Mouse (Mus musculus): ENCODE data around the gene Hist1h2bp. TPM values are rescaled to one million over a fixed set of nuclear protein-coding genes. Genes with fewer than 3 reads are reported as not detected.
A peak's percentile ranks its signal among the peaks of the same experiment; 100 is the strongest.

The Hist1h2bp gene
- 10 to 100 TPM in 1 of 2 experiments, 1 to 10 TPM in 1; 5.0 to 13.2 TPM for total RNA-seq (2021)

GRCm38 (mm10) chr13:21786899-21787629 lies at the start of gene Hist1h2bp, which contains the start of gene Hist1h2an:
Gene Hist1h2bp, plus strand, starts transcription at chr13:21787461.
Gene Hist1h2an, minus strand, starts transcription at chr13:21787218.
- peak; percentile 61 to 62 for DNase-seq (ENCODE audit: extremely low spot score in 1 of 2, low spot score in 1 of 2)

- no peak for DNase-seq (ENCODE audit: extremely low spot score in 1 of 2, low spot score in 1 of 2)
These were observed 42.3 kb upstream of the Hist1h2bp start for GRCm38 (mm10) chr13:21745006-21745405.

- DNase-seq (ENCODE audit: extremely low spot score in 1 of 2, low spot score in 1 of 2): no peak
These were observed 37.7 kb upstream of the Hist1h2bp start for GRCm38 (mm10) chr13:21749387-21750158.

- DNase-seq (ENCODE audit: extremely low spot score in 1 of 2, low spot score in 1 of 2): peak; percentile 90 to 91
These were observed 36.9 kb upstream of the Hist1h2bp start, which contains the start of gene Hist1h4k for GRCm38 (mm10) chr13:21750159-21751017. Gene Hist1h4k, minus strand, starts transcription at chr13:21750505.

GRCm38 (mm10) chr13:21751417-21751816 lies 35.8 kb upstream of the Hist1h2bp start:
- no peak for DNase-seq (ENCODE audit: extremely low spot score in 1 of 2, low spot score in 1 of 2)

- no peak for DNase-seq (ENCODE audit: extremely low spot score in 1 of 2, low spot score in 1 of 2)
These were observed 35.4 kb upstream of the Hist1h2bp start for GRCm38 (mm10) chr13:21751827-21752226.

- no peak for DNase-seq (ENCODE audit: extremely low spot score in 1 of 2, low spot score in 1 of 2)
These were observed 34.9 kb upstream of the Hist1h2bp start for GRCm38 (mm10) chr13:21752356-21752755.

GRCm38 (mm10) chr13:21753051-21753523 lies 34.2 kb upstream of the Hist1h2bp start:
- DNase-seq (ENCODE audit: extremely low spot score in 1 of 2, low spot score in 1 of 2): no peak

- DNase-seq (ENCODE audit: extremely low spot score in 1 of 2, low spot score in 1 of 2): peak; percentile 32 to 50
These were observed 33.6 kb upstream of the Hist1h2bp start, which contains the start of the genes Hist1h2ak and Hist1h2bn for GRCm38 (mm10) chr13:21753524-21754285. Gene Hist1h2ak, minus strand, starts transcription at chr13:21753827. Gene Hist1h2bn, plus strand, starts transcription at chr13:21754123.

GRCm38 (mm10) chr13:21754294-21755001 lies 32.8 kb upstream of the Hist1h2bp start:
- peak in 1 of 2 experiments; percentile 47 for DNase-seq (ENCODE audit: extremely low spot score in 1 of 2, low spot score in 1 of 2)

GRCm38 (mm10) chr13:21755707-21756106 lies 31.6 kb upstream of the Hist1h2bp start:
- no peak for DNase-seq (ENCODE audit: extremely low spot score in 1 of 2, low spot score in 1 of 2)

GRCm38 (mm10) chr13:21778814-21779766 lies 8.2 kb upstream of the Hist1h2bp start:
- peak; percentile 30 to 32 for DNase-seq (ENCODE audit: extremely low spot score in 1 of 2, low spot score in 1 of 2)

GRCm38 (mm10) chr13:21779767-21780731 lies 7.2 kb upstream of the Hist1h2bp start, which contains the start of gene Hist1h1b:
Gene Hist1h1b, minus strand, starts transcription at chr13:21780625.
- DNase-seq (ENCODE audit: extremely low spot score in 1 of 2, low spot score in 1 of 2): peak in 1 of 2 experiments; percentile 44

- no peak for DNase-seq (ENCODE audit: extremely low spot score in 1 of 2, low spot score in 1 of 2)
These were observed 6.2 kb upstream of the Hist1h2bp start for GRCm38 (mm10) chr13:21781021-21781555.

- DNase-seq (ENCODE audit: extremely low spot score in 1 of 2, low spot score in 1 of 2): no peak
These were observed 5.6 kb upstream of the Hist1h2bp start for GRCm38 (mm10) chr13:21781639-21782038.

All from layer of hippocampus, postnatal 25 days (tissue).